Mouse (Mus musculus) ES-E14 (cell line): ENCODE measurements around the gene B3gnt4. TPM values are rescaled to one million over a fixed set of nuclear protein-coding genes. Genes with fewer than 3 reads are reported as not detected.

Experiments
- DNase-seq: peaks from one replicate; pipeline ENCODE4 v3.0.0-alpha.2; 2013; ENCODE audit warnings: low read depth, low spot score
- H3K27ac ChIP-seq: 2 replicates; pipeline ENCODE4 v1.5.1; 2012; ENCODE audit warnings: low read depth, mild to moderate bottlenecking, low read length, moderate library complexity, mixed read lengths; ENCODE audit not compliant: poor library complexity, insufficient read depth, severe bottlenecking
- H3K36me3 ChIP-seq: 2 replicates; pipeline ENCODE4 v1.6.1; 2012; ENCODE audit warnings: mild to moderate bottlenecking, low read length, moderate library complexity, mixed read lengths; ENCODE audit not compliant: control insufficient read depth, poor library complexity, insufficient read depth, severe bottlenecking
- H3K4me1 ChIP-seq, 2 experiments: fragments of 150-350 bp in 1 of 2; sonication (generic) in 1 of 2; 2 replicates each; pipeline ENCODE4 v1.6.1; 2012; ENCODE audit warnings: low read length in 2 of 2, mild to moderate bottlenecking in 1 of 2, mixed read lengths in 1 of 2; ENCODE audit not compliant: control insufficient read depth in 2 of 2, insufficient read depth in 2 of 2, poor library complexity in 1 of 2
- H3K4me3 ChIP-seq, 2 experiments: fragments of 150-350 bp in 1 of 2; sonication (generic) in 1 of 2; 2 replicates each; pipeline ENCODE4 v1.5.1; 2012; ENCODE audit warnings: low read length in 2 of 2, low read depth in 1 of 2, mild to moderate bottlenecking in 1 of 2, mixed read lengths in 1 of 2; ENCODE audit not compliant: insufficient read depth in 1 of 2, poor library complexity in 1 of 2, severe bottlenecking in 1 of 2
- H3K9ac ChIP-seq: 2 replicates; pipeline ENCODE4 v1.6.1; 2012; ENCODE audit warnings: low read depth, mild to moderate bottlenecking, low read length, mixed read lengths; ENCODE audit not compliant: poor library complexity, insufficient read depth, severe bottlenecking
- H3K9me3 ChIP-seq: fragments of 150-350 bp; sonication (generic); 2 replicates; pipeline ENCODE4 v1.6.1; 2012; ENCODE audit warnings: low read depth, mild to moderate bottlenecking, low read length; ENCODE audit not compliant: control insufficient read depth, insufficient read depth
- CHD2 ChIP-seq: IDR thresholded peaks from 2 replicates; pipeline ENCODE4 v1.6.1; 2014; ENCODE audit warnings: mild to moderate bottlenecking, low read depth, low read length, inconsistent platforms
- HCFC1 ChIP-seq: IDR thresholded peaks from 2 replicates; pipeline ENCODE4 v1.6.1; 2012; ENCODE audit warnings: low read length, inconsistent platforms, borderline replicate concordance; ENCODE audit not compliant: insufficient read depth
- MAFK ChIP-seq: IDR thresholded peaks from 2 replicates; pipeline ENCODE4 v1.6.1; 2014; ENCODE audit warnings: mild to moderate bottlenecking, low read depth, low read length, inconsistent platforms; ENCODE audit not compliant: insufficient read depth
- ZC3H11A ChIP-seq: IDR thresholded peaks from 2 replicates; pipeline ENCODE4 v1.6.1; 2012; ENCODE audit warnings: low read depth, mild to moderate bottlenecking, inconsistent platforms, low read length, borderline replicate concordance
- ZNF384 ChIP-seq: IDR thresholded peaks from 2 replicates; pipeline ENCODE4 v1.6.1; 2012; ENCODE audit warnings: low read depth, low read length, inconsistent platforms
- in situ Hi-C, 2 experiments: fragments of 600-800 bp; cut with MboI; formaldehyde crosslinking; loops; one replicate each; pipeline ENCODE4 v1.15.1; 2025; ENCODE audit warnings: low sequenced_read_pairs in 2 of 2, inconsistent platforms in 1 of 2; ENCODE audit not compliant: unreplicated experiment in 2 of 2
- total RNA-seq: library from RNA; depleted of rRNA; stranded (reverse); fragments of 300-350 nt; gene quantifications from 2 replicates; pipeline ENCODE4 v1.2.3, GENCODE M21; 2012

The B3gnt4 gene
- total RNA-seq, 1 experiment = 1.2 TPM

DNA sequence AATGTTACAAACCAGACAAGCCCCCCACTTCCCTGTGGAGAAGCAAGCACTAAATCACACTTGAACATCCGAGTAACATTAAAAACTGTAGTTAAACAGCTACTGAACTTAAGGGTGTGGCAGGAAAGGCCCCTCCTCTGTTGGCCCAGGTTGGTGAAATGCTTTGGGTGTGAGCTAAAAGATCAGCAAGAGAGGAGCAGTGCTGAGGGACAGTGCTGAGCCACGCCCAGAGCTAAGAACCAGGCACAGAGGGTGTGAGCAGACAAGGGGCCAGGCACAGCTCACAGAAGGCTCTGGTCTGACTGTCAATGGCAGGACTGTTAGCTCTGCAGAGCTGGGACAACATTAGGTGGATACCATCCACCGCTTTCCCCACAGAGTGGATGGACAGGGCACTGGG is 1.8 kb downstream of the B3gnt4 start:
- Histone ChIP-seq H3K9ac (no peak overlapping the region), H3K36me3 (peaks cover 18% of the 10 kb centered on the region), H3K4me1 (peaks cover 2 to 15% of the 10 kb centered on the region in 2 experiments; a peak in 3 of 4 replicates), H3K9me3 (no peaks in the 10 kb centered on the region), H3K27ac (no peak overlapping the region), H3K4me3 (no peak overlapping the region)
- no peak for DNase-seq
- in situ Hi-C loops = no loop called here
- TF ChIP-seq ZNF384 (no peak), CHD2 (no peak), HCFC1 (no peak), ZC3H11A (no peak), MAFK (no peak)

DNA sequence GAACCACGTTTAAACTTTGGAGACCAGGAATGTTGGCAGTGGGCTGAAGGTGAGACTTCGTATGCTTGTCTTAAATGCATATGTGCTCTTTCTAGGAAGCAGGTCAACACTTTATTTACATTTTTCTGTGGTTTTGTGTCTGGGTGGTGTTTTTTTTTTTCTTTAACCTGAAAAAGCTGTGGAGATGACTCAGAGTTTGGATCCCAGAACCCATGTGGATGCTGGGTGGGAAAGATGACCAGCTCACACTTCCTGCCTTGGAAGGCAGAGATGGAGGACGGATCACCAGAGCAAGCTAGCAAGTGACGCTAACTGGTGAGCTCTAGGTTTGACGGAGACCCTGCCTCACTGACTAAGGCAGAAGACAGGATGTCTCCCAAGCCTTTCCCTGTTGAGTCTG is 4.6 kb downstream of the B3gnt4 start:
- TF ChIP-seq ZC3H11A (no peak), MAFK (no peak), HCFC1 (no peak), ZNF384 (no peak), CHD2 (no peak)
- Histone ChIP-seq H3K4me1 (peaks cover 2 to 15% of the 10 kb centered on the region in 2 experiments; a peak in 3 of 4 replicates), H3K9ac (no peak overlapping the region), H3K4me3 (no peak overlapping the region), H3K36me3 (peaks cover 22% of the 10 kb centered on the region), H3K27ac (no peak overlapping the region), H3K9me3 (no peaks in the 10 kb centered on the region)
- in situ Hi-C loops = no loop called here
- no peak for DNase-seq

DNA sequence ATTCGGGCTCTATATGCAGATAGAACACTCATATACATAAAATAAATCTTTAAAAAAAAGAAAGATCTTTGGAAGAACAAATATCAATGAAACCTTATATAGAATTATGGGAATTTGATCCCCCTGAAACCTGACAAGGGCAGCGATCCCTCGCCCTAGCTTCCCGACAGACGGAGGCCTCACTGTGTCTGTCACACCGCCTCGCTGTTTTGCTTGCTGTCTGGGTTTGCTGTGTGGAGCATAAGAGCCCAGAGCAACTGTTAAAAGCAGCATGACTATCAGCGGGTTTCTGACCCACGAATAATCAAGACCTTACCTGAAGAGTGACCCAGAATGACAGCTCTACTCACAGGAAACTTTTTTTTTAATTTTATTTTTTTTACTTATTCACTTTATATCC is 10.4 kb downstream of the B3gnt4 start:
- Histone ChIP-seq H3K4me3 (no peak overlapping the region), H3K27ac (no peak overlapping the region), H3K9ac (no peak overlapping the region), H3K36me3 (peaks cover 8% of the 10 kb centered on the region), H3K9me3 (no peaks in the 10 kb centered on the region), H3K4me1 (peaks cover 0 to 4% of the 10 kb centered on the region in 2 experiments; a peak in 1 of 4 replicates)
- TF ChIP-seq ZC3H11A (no peak), ZNF384 (no peak), HCFC1 (no peak), CHD2 (no peak), MAFK (no peak)
- no peak for DNase-seq
- in situ Hi-C loops = no loop called here

DNA sequence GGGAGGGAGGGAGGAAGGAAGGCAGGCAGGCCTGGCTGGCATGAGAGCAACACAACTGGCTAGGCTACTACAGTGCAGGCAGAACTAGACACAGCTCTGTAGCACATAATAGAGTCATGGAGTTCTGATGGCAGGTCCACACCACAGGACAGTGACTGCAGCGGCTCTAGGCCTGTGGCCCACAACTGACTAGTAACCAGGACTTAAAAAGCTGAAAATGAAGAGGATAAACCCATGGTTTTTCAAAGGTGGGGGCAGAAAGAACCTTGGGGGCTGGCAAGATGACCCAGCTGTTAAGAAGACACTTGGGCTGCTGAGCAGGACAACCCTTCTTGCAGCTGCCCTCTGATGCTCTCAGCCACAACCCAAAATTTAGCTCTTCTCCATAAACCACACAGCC is 11.4 kb downstream of the B3gnt4 start:
- H3K27ac ChIP-seq = no peak overlapping the region
- peaks cover 0 to 4% of the 10 kb centered on the region in 2 experiments; a peak in 1 of 4 replicates for H3K4me1 ChIP-seq
- in situ Hi-C loops = no loop called here
- no peak overlapping the region for H3K9ac ChIP-seq
- no peak overlapping the region for H3K4me3 ChIP-seq
- H3K36me3 ChIP-seq = peaks cover 4% of the 10 kb centered on the region; the same call in 1 of the 2 replicates
- TF ChIP-seq HCFC1 (no peak), MAFK (no peak), CHD2 (no peak), ZNF384 (no peak), ZC3H11A (no peak)
- H3K9me3 ChIP-seq = no peaks in the 10 kb centered on the region
- DNase-seq = no peak

DNA sequence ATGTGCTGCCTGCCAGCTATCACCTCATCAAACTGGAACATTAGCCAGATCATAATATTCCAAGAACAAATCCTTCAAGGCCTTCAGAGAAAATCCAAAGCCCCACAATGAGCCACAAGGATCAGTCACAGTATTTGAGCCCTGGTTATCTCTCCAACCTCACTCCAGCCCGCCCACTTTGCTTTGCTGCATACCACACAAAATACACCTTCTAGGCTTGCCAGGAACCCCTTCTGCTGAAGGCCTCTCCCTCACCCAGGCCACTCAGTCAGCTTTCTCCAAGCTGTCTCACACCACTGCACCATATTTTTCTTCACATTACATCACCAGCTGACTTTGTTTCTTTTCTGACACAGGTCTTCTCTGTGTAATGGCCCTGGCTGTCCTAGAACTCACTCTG is 11.9 kb downstream of the B3gnt4 start:
- in situ Hi-C loops = no loop called here
- peaks cover 0 to 4% of the 10 kb centered on the region in 2 experiments; a peak in 1 of 4 replicates for H3K4me1 ChIP-seq
- no peak overlapping the region for H3K27ac ChIP-seq
- peaks cover 4% of the 10 kb centered on the region; the same call in 1 of the 2 replicates for H3K36me3 ChIP-seq
- H3K4me3 ChIP-seq = no peak overlapping the region
- DNase-seq = no peak
- H3K9ac ChIP-seq = no peak overlapping the region
- no peaks in the 10 kb centered on the region for H3K9me3 ChIP-seq
- no peak for TF ChIP-seq ZC3H11A
- no peak for TF ChIP-seq CHD2
- no peak for TF ChIP-seq ZNF384
- no peak for TF ChIP-seq HCFC1
- TF ChIP-seq MAFK = no peak
